Mouse (Mus musculus) lung, postnatal 36 days (tissue): ENCODE measurements around the gene Lef1.

Experiments used
- DNase-seq: peaks from one replicate; pipeline ENCODE4 v3.0.0; 2022; ENCODE audit warnings: mixed read lengths

Lef1 gene

GRCm38 (mm10) chr3:131108094-131108653 lies 2.1 kb upstream of the Lef1 start:
- DNase-seq, result no peak

DNA sequence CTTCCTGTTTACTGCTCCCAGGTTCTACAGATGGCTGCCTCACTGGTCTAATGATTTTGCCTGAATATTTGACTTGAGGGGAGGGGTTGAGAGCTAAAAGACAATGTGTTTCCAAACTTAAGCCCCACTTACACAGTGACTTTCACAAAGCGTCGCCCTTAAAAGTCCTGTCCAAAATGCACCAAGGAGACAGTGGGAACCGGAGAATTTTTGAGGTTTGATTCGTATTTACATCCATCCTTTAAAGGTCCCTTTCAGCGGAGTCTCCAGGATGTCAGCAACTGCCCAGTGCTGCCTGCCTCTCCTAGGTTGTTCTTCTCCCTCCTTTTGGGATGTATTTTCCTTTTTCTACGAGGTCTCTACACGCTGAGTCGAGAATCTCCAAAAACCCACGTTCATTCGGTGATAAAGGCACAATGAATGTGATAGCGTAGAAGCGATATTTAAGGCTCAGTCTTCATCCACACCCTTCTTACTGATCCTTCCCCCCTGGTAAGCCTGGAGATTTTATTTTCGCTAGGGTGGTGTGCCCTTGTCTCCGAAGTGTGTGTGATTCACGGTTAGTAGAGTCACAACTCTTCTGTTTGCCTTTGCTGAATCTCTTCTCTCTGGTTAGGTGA lies 1.1 kb upstream of the Lef1 start:
- no peak for DNase-seq

DNA sequence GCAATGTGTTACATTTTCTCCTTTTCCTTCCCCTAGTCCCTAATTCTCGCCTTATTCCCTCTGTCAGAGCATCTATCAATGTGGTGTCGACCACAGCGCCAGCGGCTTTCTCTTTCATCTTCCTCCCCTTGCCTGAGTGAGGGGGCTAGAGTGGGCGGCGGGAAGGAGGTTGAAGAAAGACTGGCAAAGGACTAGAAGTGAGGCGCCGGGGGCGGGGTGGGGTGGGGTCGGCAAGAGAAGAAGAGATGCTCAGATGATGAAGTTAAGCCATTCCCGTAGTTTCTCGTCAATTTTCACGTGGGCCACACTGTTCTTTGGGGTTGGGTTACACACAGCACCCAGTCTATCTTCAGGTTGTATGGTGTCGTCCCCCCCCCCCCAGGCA lies 593 bp upstream of the Lef1 start:
- DNase-seq, result no peak

- DNase-seq, result no peak
Observed at GRCm38 (mm10) chr3:131111151-131111850, 1.0 kb downstream of the Lef1 start.

DNA sequence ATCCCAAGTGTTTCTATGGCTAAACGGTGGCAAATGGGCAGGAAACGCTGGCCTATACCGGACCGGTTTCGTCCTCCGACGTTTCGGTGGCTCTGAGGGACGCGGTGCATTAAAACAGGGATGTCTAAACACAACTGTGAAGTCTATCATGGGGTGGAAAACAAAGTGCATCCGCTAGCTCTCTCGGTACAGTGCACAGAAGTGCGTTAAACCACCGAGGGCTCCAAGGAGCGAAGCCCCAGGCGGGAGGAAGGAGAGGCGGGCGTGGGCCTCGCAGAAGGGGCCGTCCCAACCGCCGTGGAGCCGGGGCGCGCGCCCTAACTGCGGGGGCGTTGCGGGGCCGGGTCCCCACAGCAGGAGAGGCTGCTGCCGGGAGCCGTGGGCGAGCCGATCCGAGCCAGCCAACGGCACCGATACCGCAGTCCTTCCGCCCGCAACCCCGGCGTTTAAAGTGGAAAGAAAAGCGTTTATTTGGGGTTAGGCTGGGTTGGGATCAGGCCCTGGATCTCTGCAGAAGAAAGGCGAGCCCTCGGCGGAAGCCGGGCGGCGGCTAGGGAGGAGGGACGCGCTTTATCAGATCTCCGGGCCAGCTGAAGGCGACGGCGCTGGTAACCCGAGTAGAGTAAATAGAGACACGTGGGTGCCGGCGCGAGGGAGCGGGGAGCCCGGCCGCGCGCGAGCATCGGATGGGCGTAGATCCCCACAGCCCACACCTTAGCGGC lies 1.7 kb downstream of the Lef1 start:
- peak; percentile 60 for DNase-seq

DNA sequence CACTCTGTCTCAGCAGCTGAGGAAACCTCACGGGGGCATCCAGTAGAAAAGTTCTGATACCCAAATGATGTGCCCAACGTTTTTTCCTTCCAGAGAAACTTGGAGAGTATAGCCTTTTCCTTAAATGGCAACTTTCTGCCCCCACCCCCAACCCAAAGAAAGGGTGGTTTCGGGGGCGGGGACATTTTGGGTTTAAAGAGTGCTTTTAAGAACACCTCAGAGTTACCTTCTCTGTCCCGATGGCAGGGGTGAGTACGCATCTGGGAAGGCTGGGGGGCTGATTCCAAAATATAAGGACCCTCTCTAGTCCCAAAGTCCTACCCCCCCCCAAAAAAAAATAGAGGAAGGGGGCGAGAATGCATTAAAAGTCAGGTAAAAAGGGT lies 2.3 kb downstream of the Lef1 start:
- peak; percentile 11 for DNase-seq

DNA sequence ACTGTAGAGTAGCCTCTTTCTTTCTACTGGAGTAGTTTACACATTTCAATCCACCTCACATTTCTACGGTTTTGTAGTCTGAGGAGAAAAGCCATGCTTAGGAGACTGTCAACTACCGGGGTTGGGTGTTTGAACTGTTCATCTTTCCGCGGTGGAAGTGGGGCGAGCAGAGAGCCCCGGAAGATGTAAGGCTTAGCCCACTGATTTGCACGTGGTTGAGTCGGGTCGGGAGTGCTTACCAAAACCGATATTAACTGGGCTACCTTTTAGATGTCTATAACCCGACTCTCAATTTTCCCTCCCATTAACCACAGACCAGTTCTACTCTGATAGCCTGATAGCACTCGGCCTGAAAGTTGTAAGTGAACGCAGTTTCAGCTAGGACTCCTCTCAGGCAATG lies 2.8 kb downstream of the Lef1 start:
- DNase-seq, result no peak

DNA sequence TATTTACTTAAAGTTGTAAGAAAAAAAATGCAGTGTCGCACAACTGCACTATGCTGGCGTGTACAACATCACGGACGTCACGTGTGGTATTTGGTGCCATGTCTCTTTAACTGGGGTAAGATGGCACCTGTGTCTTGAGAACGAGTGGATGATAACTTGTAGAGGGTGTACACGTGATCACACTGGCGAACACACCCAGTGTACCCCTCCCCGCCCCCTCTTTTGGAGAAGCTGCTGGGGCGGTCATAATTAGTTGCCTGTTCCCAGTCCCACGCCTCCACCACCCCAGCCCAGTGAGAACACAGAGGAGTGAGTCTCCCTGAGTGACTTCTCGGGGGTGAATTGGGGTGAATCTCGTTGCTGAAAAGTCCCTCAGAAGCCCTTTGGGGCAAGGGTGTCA lies 5.8 kb downstream of the Lef1 start:
- no peak for DNase-seq

GRCm38 (mm10) chr3:131117352-131117751 lies 7.1 kb downstream of the Lef1 start:
- no peak for DNase-seq

DNA sequence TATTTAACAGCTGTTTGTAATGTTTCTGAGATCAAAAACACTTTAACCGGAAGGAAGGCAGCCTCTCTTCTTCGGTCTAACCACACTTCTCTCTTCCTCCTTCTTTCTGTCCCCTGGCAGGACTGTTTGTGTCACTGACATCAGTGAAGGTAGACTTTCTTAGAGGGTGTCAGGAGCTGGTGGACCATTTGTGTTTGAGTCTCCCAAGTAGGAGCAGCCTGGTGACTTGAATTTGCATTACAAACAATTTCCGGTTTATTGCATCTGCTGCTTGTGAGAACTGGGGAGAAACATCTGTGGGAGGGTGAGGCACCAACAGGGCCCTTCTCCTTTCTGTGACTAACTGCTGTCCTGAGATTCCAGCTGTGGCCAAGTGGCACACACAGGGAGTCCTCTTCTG lies 7.6 kb downstream of the Lef1 start:
- DNase-seq, result no peak

GRCm38 (mm10) chr3:131119435-131119834 lies 9.2 kb downstream of the Lef1 start:
- DNase-seq, result no peak

DNA sequence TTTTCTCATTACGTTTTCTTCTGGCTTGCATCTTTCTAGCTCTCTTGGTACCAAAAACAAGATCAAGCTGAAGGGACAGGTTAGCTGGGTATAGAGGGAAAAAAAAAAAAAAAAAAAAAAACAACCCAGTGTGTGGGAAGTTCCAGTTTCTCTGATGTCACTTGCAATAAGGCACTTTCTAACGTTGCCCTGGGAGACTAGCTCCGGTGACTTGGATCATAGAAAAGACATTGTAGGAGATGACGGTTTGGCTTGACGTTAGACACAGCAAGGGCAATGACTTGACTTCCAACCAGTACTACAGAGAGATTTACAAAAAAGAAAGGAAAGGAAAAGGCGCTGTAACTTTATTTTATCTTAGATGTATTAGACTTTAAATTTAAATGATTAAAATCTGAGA lies 13.2 kb downstream of the Lef1 start:
- DNase-seq, result no peak

DNA sequence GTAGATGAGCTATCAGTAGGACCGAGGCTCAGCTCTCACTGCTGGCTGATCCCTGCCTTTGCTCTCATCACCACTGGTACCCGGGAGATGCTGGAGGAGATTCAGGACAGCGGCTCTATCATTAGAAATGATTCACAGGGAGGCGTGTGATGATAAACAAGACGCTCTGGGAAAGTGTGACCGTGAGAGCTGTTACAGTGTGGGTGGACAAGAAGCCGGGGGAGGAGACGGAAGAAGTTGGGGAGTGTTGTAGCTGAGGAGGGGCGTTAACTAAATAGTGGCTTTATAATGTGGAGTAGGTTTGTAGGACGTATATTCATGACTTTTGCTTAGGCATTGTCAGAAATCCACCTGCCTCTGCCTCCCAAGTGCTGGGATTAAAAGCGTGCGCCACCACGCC lies 15.6 kb downstream of the Lef1 start:
- DNase-seq, result no peak

GRCm38 (mm10) chr3:131126438-131126837 lies 16.2 kb downstream of the Lef1 start:
- DNase-seq, result no peak

- no peak for DNase-seq
Observed at GRCm38 (mm10) chr3:131134003-131134402, 23.7 kb downstream of the Lef1 start.

DNA sequence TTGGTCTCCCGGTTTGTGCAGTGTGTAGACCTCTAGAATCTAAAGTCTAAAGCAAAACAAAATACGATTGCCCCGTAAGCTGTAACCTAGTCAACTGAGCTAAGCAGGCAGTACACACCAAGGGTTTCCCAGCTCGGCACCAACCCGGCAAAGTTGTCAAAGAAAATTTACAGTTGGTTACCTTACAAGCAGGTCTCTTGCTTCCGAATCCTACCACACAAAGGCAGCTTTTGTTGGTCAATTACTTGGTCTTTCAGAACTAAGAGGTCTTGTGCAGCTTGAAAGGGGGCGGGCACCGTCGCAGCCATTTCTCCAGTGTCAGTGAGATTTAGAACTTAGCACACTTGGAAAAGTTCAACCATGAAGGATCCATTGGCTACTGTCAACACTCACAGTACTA lies 25.2 kb downstream of the Lef1 start:
- DNase-seq, result no peak

DNA sequence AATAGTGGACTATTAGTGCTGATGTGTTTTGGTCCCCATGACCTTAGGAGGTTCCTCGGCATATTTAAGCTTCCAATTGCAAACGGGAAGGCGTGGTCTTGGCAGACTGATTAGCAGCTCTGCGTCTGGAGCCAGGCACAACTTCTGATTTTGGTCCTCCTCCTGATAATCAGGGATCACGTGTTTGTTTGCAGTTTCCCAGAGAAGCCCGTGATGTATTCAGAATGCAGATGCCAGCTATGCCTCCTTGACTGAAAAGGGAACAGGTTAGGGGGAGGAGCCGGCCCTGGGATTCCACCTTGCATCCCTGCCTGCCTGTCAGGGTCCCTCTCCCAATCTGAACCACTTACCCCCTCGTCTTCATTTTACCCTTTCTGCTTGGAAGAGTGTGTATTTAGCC lies 26.2 kb downstream of the Lef1 start:
- DNase-seq, result no peak

DNA sequence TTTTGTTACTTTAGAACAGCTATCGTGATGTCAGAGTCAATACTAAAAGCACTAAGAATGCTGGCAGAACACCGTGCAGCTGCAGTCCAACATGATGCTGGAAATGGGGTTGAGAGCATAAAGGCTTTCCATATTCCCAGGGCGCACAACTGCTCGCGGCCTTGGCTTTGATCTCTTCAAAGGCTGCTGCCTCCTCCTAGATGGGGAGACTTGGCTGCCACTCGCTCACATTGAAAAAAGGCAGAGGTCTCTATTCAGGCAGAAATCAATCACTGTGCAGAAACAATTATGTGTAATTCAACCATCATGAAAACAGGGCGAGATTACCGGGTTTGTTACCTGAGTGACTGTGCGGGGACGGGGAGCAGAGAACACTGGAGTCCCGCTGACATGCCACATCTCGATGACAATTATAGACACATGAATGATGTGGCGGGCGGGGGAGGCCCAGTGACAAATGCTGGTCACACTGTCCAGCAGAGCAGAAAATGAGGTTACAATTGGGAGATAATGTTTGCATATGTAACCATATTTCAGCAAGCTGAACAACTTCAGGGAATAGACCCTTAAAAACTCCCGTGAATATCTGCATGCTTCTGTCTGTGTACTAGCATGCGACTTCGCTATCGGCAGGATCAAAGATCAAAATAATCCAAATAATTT lies 27.0 kb downstream of the Lef1 start:
- DNase-seq, result no peak

DNA sequence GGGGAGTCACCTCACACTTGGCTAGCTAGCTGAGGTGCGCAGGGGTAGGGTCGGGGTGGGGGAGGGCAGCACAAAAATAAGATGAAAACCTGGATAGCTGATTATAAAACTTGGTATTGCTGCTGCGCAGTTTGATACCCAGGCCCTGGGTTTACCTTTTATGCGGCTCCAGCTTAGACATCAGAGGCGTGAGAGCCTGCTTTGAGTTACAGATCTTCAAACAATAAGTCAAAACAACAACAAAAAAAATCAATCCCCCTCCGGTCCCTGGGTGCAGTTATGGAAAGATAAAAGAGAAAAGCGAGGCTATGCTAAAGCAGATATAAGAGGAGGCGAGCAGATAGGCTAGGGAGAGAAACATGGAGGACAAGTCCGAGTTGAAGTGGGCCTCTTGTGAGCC lies 28.0 kb downstream of the Lef1 start:
- no peak for DNase-seq

GRCm38 (mm10) chr3:131138797-131139196 lies 28.5 kb downstream of the Lef1 start:
- DNase-seq, result no peak

DNA sequence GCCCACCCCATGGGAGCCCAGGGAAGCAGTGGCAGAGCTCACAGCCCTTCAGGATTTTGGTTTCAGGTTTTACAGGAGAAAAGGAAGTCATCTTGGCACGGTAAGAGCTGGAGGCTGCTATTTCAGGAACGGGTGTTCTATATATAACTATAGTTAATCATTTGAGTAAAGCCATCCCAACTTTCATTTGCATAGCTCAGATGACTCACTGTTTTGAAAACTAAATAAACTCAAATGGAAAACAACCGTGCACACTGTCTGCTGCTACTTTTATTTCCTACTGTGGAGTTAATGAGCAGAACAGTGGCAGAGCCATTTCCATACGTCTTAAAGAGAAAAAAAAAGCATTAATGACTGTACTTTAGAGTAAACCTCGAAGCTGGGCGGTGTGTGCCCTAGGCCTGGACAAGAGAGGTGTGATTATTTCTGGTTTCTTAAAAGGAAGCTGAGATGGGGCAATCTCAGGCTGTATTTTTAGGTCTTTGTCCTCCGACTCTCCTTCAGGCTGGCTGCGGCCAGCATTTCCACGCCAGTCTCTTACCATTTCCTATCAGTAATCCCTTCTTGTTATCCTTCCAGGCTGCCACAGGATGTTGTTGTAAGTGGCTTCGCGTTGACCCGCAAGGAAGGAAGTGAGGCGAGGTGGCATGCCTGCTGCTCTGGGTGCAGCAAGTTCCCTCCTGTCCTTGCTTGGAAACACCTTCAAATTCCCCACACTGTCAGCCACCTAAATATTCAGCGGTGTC lies 29.2 kb downstream of the Lef1 start:
- no peak for DNase-seq

GRCm38 (mm10) chr3:131140091-131140462 lies 29.8 kb downstream of the Lef1 start:
- no peak for DNase-seq

GRCm38 (mm10) chr3:131141546-131141945 lies 31.3 kb downstream of the Lef1 start:
- DNase-seq, result no peak
